Mouse (Mus musculus): Measurements from ENCODE around the gene Relb. TPM values are rescaled to one million over a fixed set of nuclear protein-coding genes. Genes with fewer than 3 reads are reported as not detected.
A peak's percentile ranks its signal among the peaks of the same experiment; 100 is the strongest.
"Not testable (repeated sequence)": the region's sequence is repeated elsewhere in the genome, so short reads cannot be mapped to it uniquely, and the experiment has no call there.

Relb gene
- polyA plus RNA-seq, 1 experiment from 2014 or later = 4.9 TPM

DNA sequence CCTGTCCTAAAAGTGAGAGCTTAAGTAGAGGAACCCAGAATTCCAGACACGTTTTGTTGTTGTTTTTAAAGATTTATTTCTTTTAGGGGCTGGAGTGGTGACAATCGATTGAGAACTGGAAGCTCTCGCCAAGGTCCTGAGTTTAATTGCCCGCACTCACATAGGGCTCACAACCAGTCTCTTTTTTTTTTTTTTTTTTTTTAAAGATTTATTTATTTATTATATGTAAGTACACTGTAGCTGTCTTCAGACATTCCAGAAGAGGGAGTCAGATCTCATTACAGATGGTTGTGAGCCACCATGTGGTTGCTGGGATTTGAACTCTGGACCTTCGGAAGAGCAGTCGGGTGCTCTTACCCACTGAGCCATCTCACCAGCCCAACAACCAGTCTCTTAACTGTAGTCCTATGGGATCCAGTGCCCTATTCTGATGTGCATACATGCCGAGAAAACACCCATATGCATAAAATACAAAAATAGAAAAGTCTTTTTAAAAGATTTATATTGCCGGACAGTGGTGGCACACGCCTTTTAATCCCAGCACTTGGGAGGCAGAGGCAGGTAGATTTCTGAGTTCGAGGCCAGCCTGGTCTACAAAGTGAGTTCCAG, 24.5 kb downstream of the Relb start:
- H3K9me3 ChIP-seq; H3K9ac ChIP-seq (replicated peaks); H3K27me3 ChIP-seq; ATAC-seq (ENCODE audit: low FRiP score, low read depth): not testable (repeated sequence)
- Histone ChIP-seq H3K4me1 (peaks cover 20% of the 10 kb centered on the region), H3K36me3 (peaks cover 24% of the 10 kb centered on the region), H3K4me2 (replicated peaks) (peak overlapping the region; percentile 95), H3K27ac (replicated peaks) (peak overlapping the region; percentile 70), H3K4me3 (peak overlapping the region; percentile 98)
- WGBS = 62% methylated on average over 10 of the region's 10 CpGs

DNA sequence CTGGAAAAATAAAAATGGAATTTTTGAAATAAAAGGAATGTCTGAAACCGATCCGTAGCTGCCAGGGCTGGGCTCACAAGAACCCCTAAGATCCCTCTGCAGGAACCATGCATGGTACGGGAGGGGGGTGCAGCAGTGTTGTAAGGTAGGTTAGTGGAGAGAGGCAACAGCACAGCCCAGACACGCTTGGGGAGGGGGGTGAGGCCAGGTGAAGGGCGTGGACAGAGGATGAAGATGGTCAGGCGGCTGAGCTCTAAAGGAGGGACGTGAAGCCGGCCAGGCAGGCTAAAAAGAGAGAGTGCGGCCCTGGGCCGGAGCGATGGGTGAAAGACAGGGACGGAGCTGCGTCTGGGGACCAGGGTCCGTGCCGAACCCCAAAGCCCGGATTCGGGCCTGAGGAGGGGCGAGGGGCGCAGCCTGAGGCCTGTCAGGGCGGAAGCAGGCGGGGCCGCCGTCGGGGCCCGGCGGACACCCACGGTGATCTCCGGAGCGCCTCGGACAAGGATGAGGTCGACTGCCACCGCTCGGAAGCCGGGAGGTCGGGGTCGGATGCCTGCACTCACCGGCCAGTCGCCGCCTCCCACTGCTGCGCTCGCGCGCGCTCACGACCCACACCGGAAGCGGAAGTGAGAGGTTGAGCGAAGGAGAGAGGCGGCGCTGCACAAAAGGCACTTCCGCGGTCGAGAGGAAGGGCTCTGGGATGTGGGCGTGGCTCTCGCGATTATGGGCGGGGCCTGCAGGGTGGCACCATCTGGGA, 25.2 kb downstream of the Relb start, which contains the start of gene Clasrp:
TSS of gene Clasrp (minus strand) at position 638 of the 757 bp plus-strand sequence.
- no peaks in the 10 kb centered on the region for H3K27me3 ChIP-seq
- H3K4me2 ChIP-seq (replicated peaks) = peak within 1 kb of the TSS; percentile 95
- H3K9ac ChIP-seq (replicated peaks) = peak within 1 kb of the TSS; percentile 98
- peaks cover 31% of the 10 kb centered on the region for H3K36me3 ChIP-seq
- peak; percentile 96 for ATAC-seq (ENCODE audit: low FRiP score, low read depth)
- H3K4me3 ChIP-seq = peak within 1 kb of the TSS; percentile 98
- WGBS = 2% methylated on average over 57 of the region's 57 CpGs
- H3K4me1 ChIP-seq = peaks cover 20% of the 10 kb centered on the region
- H3K9me3 ChIP-seq = no peaks in the 10 kb centered on the region
- peak within 1 kb of the TSS; percentile 70 for H3K27ac ChIP-seq (replicated peaks)

DNA sequence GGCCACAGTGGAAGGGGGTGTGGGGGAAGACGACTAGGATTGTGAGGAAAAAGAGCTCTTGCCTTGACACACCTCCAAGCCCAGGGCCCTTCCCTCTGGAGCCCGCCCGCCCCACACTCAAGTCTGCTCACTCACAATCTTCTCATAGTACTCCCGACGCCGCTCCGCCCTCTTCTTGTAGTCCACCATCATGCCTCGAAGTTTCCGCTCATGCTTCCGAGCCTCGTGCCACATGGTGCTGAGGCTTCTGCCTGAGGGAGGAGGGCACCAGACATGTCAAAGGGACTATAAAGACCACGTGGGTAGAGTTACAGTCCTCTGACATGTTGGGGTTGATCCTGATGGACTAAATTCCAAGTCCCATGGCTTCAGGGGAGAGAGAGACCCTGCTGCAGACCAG, 26.2 kb downstream of the Relb start:
- Histone ChIP-seq H3K4me1 (peaks cover 20% of the 10 kb centered on the region), H3K9ac (replicated peaks) (peak overlapping the region; percentile 98; the same call in 1 of the 2 replicates), H3K27ac (replicated peaks) (no peak overlapping the region), H3K27me3 (no peaks in the 10 kb centered on the region), H3K4me2 (replicated peaks) (peak overlapping the region; percentile 95), H3K4me3 (peak overlapping the region; percentile 98), H3K36me3 (peaks cover 40% of the 10 kb centered on the region), H3K9me3 (no peaks in the 10 kb centered on the region)
- 87% methylated on average over 12 of the region's 12 CpGs for whole genome bisulfite sequencing
- no peak for ATAC-seq (ENCODE audit: low FRiP score, low read depth)

DNA sequence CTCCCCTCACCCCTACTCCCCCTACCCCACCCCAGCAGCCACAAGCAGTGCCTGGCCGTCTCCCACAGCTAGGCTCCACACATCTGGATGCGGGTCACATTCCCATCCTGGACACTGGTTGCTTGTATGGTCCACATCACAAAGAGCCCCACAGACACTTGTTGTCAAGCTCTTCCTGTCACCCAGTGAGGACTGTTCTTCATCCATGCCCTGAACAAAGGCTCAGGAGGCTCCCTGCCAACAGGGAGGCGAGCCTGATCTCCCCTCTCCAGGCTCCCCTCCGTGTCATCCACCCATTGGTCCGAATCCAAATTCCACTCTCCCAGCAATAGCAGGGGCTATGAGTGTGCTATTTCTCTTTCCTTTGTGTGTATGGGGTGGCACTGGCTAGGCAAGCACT, 28.7 kb downstream of the Relb start:
- 56% methylated on average over 5 of the region's 5 CpGs for WGBS
- Histone ChIP-seq H3K4me2 (replicated peaks) (no peak overlapping the region), H3K27ac (replicated peaks) (no peak overlapping the region), H3K4me1 (peaks cover 20% of the 10 kb centered on the region), H3K9me3 (no peaks in the 10 kb centered on the region), H3K27me3 (no peaks in the 10 kb centered on the region), H3K36me3 (peaks cover 58% of the 10 kb centered on the region), H3K4me3 (no peak overlapping the region), H3K9ac (replicated peaks) (0 out of 2 replicates have a peak overlapping the region, but pooled peaks have one; percentile 11)
- no peak for ATAC-seq (ENCODE audit: low FRiP score, low read depth)

DNA sequence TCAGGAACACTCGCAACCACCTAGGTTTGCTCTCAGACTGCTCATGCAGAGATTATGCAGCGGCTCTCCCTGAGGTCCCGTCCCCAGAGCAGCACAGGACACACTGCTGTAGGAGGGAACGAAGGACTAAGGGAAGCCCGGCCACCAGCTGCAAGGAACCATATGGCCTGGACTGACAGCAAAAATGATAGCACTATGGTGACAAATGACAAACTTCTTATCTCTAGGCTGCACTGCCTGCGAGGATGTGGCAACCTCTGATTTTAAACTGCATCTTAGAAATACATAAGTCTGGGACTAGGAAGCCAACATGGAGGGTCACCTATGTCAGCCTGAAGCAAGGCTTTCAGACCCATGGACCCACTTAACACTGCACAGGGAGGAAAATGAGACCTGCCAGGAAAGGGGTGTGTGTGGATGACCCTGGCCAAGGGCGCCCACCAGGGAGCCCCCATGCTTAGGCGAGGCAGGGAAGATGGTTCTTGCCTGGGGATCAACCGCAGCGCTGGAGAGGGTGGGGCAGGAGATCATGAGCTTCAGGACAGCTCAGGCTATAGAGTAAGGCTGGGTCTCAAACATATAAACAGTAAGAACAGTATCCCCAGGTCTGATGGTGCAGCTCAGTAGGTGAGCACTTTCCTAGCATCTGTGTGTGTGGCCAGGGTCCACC, 36.0 kb downstream of the Relb start:
- H3K9ac ChIP-seq (replicated peaks) = no peak overlapping the region
- 91% methylated on average over 10 of the region's 10 CpGs for WGBS
- no peaks in the 10 kb centered on the region for H3K9me3 ChIP-seq
- no peaks in the 10 kb centered on the region for H3K4me1 ChIP-seq
- no peaks in the 10 kb centered on the region for H3K27me3 ChIP-seq
- H3K4me2 ChIP-seq (replicated peaks) = no peak overlapping the region
- no peak overlapping the region for H3K4me3 ChIP-seq
- peaks cover 91% of the 10 kb centered on the region for H3K36me3 ChIP-seq
- no peak for ATAC-seq (ENCODE audit: low FRiP score, low read depth)
- no peak overlapping the region for H3K27ac ChIP-seq (replicated peaks)

DNA sequence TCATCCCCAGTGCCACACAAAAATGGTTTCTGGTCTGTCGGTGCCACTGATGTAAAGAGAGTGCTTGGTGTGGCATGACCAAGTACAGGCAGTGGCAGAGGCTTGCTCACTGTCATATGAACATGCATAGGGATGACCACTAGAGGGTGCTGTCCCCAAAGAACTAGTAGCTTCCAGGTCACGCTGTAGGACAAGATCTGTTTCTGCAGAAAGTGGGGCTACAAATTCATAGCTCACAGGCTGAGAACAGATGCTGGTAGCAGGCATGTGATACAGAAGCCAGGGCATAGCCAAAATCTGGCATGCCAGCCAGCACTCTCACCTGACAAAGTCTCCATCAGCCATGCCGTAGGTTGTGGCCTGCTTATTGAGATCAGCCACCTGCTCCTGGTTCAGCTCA, 39.3 kb downstream of the Relb start:
- no peaks in the 10 kb centered on the region for H3K27me3 ChIP-seq
- no peak overlapping the region for H3K4me2 ChIP-seq (replicated peaks)
- H3K27ac ChIP-seq (replicated peaks) = no peak overlapping the region
- ATAC-seq (ENCODE audit: low FRiP score, low read depth) = peak; percentile 39; the same call in 1 of the 2 replicates
- no peak overlapping the region for H3K4me3 ChIP-seq
- 65% methylated on average over 3 of the region's 3 CpGs for WGBS
- peaks cover 97% of the 10 kb centered on the region for H3K36me3 ChIP-seq
- H3K9me3 ChIP-seq = no peaks in the 10 kb centered on the region; the same call in 1 of the 2 replicates
- H3K9ac ChIP-seq (replicated peaks) = no peak overlapping the region
- no peaks in the 10 kb centered on the region for H3K4me1 ChIP-seq

DNA sequence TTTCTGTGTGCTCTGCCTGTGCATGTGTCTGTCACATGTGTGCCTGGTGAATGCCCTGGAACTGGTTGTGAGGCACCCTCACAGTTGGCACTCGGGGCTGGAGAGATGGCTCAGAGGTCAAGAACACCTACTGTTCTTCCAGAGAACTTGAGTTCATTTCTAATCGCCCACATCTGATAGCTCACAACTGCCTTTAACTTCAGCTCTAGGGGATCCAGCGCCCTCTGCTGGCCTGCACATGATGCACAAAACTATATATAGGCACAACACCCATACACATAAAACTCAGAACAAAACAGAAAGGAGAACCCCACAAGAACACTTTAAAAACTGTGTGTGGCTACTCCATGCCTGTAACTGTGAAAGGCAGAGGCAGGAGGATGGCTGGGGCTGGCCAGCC, 40.0 kb downstream of the Relb start:
- Histone ChIP-seq H3K36me3 (peaks cover 99% of the 10 kb centered on the region), H3K4me3 (no peak overlapping the region), H3K9ac (replicated peaks) (no peak overlapping the region), H3K27me3 (no peaks in the 10 kb centered on the region), H3K9me3 (no peaks in the 10 kb centered on the region; the same call in 1 of the 2 replicates), H3K4me1 (no peaks in the 10 kb centered on the region), H3K4me2 (replicated peaks) (no peak overlapping the region), H3K27ac (replicated peaks) (no peak overlapping the region)
- no peak for ATAC-seq (ENCODE audit: low FRiP score, low read depth)
- 44% methylated on average over 3 of the region's 3 CpGs for WGBS

DNA sequence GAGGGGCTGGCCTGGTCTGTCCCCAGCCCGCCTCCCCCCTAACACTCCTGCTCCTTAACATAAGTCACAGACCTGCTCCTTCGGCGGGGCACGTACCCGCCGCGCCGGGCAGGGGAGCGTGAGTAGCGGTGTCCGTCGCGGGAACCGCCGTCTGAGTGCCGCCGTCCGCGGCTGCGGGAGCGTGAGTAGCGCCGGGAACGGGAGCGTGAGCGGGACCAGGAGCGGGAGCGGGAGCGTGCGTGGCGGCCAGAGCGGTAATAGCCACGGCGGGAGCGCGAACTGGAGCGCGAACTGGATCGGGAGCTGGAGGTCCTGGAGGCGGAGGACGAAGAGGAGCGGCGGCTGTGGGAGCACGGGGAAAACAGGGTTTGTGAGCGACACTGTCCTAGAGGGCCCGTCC, 43.0 kb downstream of the Relb start:
- no peaks in the 10 kb centered on the region for H3K4me1 ChIP-seq
- no peak overlapping the region for H3K4me2 ChIP-seq (replicated peaks)
- no peak for ATAC-seq (ENCODE audit: low FRiP score, low read depth)
- peaks cover 99% of the 10 kb centered on the region for H3K36me3 ChIP-seq
- no peak overlapping the region for H3K9ac ChIP-seq (replicated peaks)
- H3K4me3 ChIP-seq = no peak overlapping the region
- no peaks in the 10 kb centered on the region; the same call in 1 of the 2 replicates for H3K9me3 ChIP-seq
- H3K27ac ChIP-seq (replicated peaks) = no peak overlapping the region
- WGBS = 72% methylated on average over 46 of the region's 46 CpGs
- H3K27me3 ChIP-seq = no peaks in the 10 kb centered on the region

DNA sequence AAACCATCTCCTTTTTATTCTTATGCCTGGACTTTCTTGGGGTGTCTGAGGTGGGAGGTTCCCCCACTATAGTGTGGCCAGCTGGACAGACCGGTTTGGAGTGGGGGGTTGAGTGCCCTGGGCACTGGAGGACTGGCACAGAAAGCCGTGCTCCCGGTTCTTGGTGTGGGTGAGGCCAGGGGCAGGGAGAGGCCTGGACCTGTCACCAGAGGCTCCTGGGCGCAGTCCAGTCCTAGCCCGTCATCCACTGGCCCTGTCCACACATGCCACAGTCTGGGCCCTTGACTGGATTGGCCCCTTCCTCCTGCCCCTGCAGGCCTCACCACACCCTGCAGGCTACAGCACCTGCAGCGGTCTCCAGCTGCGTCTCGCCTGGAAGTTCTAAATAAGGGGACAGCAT, 48.6 kb downstream of the Relb start:
- ATAC-seq (ENCODE audit: low FRiP score, low read depth) = no peak
- Histone ChIP-seq H3K9ac (replicated peaks) (no peak overlapping the region), H3K9me3 (no peaks in the 10 kb centered on the region), H3K27me3 (peaks cover 50% of the 10 kb centered on the region), H3K4me1 (peaks cover 14% of the 10 kb centered on the region), H3K36me3 (peaks cover 55% of the 10 kb centered on the region), H3K27ac (replicated peaks) (no peak overlapping the region), H3K4me3 (no peak overlapping the region), H3K4me2 (replicated peaks) (no peak overlapping the region)
- WGBS = 87% methylated on average over 8 of the region's 8 CpGs

DNA sequence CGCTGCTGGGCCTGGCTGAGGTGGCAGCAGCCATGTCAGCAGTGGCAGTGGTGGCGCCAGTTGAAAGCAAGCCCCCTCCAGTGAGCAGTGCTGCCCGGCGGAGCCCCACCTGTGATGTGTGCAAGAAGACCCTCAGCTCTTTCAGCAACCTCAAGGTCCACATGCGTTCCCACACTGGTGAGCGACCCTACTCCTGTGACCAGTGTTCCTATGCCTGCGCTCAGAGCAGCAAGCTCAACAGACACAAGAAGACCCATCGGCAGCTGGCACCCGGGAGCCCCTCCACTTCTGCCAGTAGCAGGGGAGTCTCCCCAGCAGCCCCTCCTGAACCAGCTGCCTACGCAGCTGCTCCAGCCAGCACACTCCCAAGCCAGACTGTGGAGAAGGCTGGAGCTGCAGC, 49.5 kb downstream of the Relb start:
- no peak for ATAC-seq (ENCODE audit: low FRiP score, low read depth)
- Histone ChIP-seq H3K4me2 (replicated peaks) (no peak overlapping the region), H3K27me3 (peaks cover 59% of the 10 kb centered on the region), H3K36me3 (peaks cover 47% of the 10 kb centered on the region), H3K9ac (replicated peaks) (0 out of 2 replicates have a peak overlapping the region, but pooled peaks have one; percentile 7), H3K9me3 (no peaks in the 10 kb centered on the region), H3K27ac (replicated peaks) (no peak overlapping the region), H3K4me1 (peaks cover 14% of the 10 kb centered on the region), H3K4me3 (no peak overlapping the region)
- 80% methylated on average over 10 of the region's 10 CpGs for WGBS

DNA sequence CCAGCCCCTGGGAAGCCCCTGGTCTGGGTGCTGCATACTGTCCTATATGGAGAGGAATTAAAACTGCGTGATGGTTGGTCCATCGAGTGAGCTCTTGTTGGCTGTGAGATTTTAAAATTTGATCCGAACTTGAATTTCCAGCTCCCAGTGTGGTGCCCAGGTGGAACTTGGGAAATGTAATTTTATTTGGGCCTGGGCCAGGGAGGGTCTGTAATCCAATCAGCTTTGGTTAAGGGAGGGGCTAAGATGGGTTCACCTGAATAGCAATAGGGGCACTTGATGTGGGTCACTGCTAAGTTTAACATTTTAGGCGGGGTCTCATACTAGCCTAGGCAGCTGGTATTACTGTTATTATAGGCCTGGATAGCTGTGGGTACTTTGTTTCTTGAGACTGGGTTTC, 50.8 kb downstream of the Relb start:
- Histone ChIP-seq H3K4me3 (no peak overlapping the region), H3K4me1 (peaks cover 18% of the 10 kb centered on the region), H3K36me3 (peaks cover 33% of the 10 kb centered on the region), H3K4me2 (replicated peaks) (no peak overlapping the region), H3K27me3 (peaks cover 62% of the 10 kb centered on the region), H3K27ac (replicated peaks) (no peak overlapping the region), H3K9me3 (no peaks in the 10 kb centered on the region), H3K9ac (replicated peaks) (no peak overlapping the region)
- no peak for ATAC-seq (ENCODE audit: low FRiP score, low read depth)
- 68% methylated on average over 4 of the region's 4 CpGs for WGBS

DNA sequence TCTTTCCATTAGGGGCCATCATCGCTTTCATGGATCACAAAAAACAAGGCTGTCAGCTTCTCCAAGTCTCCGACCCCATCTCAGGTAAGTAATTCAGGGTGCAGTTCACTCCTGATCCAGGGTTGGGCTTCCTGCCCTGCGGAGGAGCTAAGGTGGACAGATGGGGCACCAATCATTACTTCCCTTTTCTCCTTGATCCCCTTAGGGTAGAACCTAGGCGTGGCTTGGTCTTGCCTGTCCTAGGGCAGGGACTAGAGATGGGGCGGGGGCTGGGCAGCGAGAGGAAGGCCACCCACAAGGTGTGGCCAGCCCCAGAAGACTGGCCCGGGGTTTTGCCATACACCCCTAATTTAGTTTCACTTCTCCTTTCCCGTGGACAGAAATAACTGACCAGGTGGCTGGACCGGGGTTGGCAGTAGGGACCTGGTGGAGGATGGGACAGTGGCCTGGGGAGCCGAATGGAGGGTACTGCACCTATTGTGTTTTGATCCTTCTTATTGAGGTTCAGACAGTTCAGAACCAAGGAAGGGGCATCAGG, 51.3 kb downstream of the Relb start:
- ATAC-seq (ENCODE audit: low FRiP score, low read depth) = no peak
- H3K27me3 ChIP-seq = peaks cover 62% of the 10 kb centered on the region
- 23% methylated on average over 9 of the region's 10 CpGs for WGBS

More for the DNA sequence above, 51.3 kb downstream of the Relb start:
- Histone ChIP-seq H3K9ac (replicated peaks) (no peak overlapping the region), H3K27ac (replicated peaks) (no peak overlapping the region), H3K9me3 (no peaks in the 10 kb centered on the region), H3K36me3 (peaks cover 29% of the 10 kb centered on the region), H3K4me1 (peaks cover 18% of the 10 kb centered on the region), H3K4me3 (peak overlapping the region; percentile 35; the same call in 1 of the 2 replicates), H3K4me2 (replicated peaks) (peak overlapping the region; percentile 51; the same call in 1 of the 2 replicates)
